Mouse (Mus musculus) bone marrow macrophage, adult 2 months (primary cell): ENCODE measurements around the gene Hhipl1. TPM values are rescaled to one million over a fixed set of nuclear protein-coding genes. Genes with fewer than 3 reads are reported as not detected.

Experiments
- H3K27ac ChIP-seq: 2 replicates; pipeline ENCODE4 v1.5.1; 2012; ENCODE audit warnings: low read depth, low read length; ENCODE audit not compliant: insufficient read depth
- H3K4me1 ChIP-seq: 2 replicates; pipeline ENCODE4 v1.6.1; 2012; ENCODE audit warnings: low read length; ENCODE audit not compliant: control insufficient read depth, insufficient read depth
- H3K4me3 ChIP-seq: 2 replicates; pipeline ENCODE4 v1.5.1; 2012; ENCODE audit warnings: mild to moderate bottlenecking, low read length, moderate library complexity; ENCODE audit not compliant: insufficient read depth
- CTCF ChIP-seq: IDR thresholded peaks from 2 replicates; pipeline ENCODE4 v1.5.1; 2012; ENCODE audit warnings: low read depth, mild to moderate bottlenecking, low read length, moderate library complexity
- POLR2A ChIP-seq: IDR thresholded peaks from 2 replicates; pipeline ENCODE4 v1.6.1; 2012; ENCODE audit warnings: mild to moderate bottlenecking, low read depth, low read length, borderline replicate concordance
- polyA plus RNA-seq: library from polyadenylated mRNA; stranded (reverse); fragments of >200 nt; gene quantifications from 2 replicates; pipeline ENCODE4 v1.2.4, GENCODE M21; 2012; ENCODE audit not compliant: missing spikeins, insufficient read depth, insufficient read length

The Hhipl1 gene
- polyA plus RNA-seq, 1 experiment, result not detected

GRCm38 (mm10) chr12:108270240-108270919 is 35.7 kb upstream of the Hhipl1 start:
- Histone ChIP-seq H3K4me3 (no peak overlapping the region), H3K4me1 (no peaks in the 10 kb centered on the region), H3K27ac (no peak overlapping the region)
- TF ChIP-seq CTCF (no peak), POLR2A (no peak)

- no peak overlapping the region for H3K4me3 ChIP-seq
- TF ChIP-seq CTCF (no peak), POLR2A (no peak)
- H3K27ac ChIP-seq, result no peak overlapping the region
- H3K4me1 ChIP-seq, result no peaks in the 10 kb centered on the region
Measured at GRCm38 (mm10) chr12:108271351-108272142, 34.5 kb upstream of the Hhipl1 start.

- no peaks in the 10 kb centered on the region for H3K4me1 ChIP-seq
- no peak overlapping the region for H3K27ac ChIP-seq
- no peak overlapping the region for H3K4me3 ChIP-seq
- no peak for TF ChIP-seq CTCF
- TF ChIP-seq POLR2A, result no peak
Measured at GRCm38 (mm10) chr12:108272143-108272635, 33.9 kb upstream of the Hhipl1 start.

GRCm38 (mm10) chr12:108273466-108274312 is 32.4 kb upstream of the Hhipl1 start:
- Histone ChIP-seq H3K4me1 (no peaks in the 10 kb centered on the region), H3K4me3 (no peak overlapping the region; the same call in 1 of the 2 replicates), H3K27ac (no peak overlapping the region)
- TF ChIP-seq CTCF (no peak), POLR2A (no peak)

GRCm38 (mm10) chr12:108274313-108274595 is 31.8 kb upstream of the Hhipl1 start:
- Histone ChIP-seq H3K27ac (no peak overlapping the region), H3K4me3 (no peak overlapping the region; the same call in 1 of the 2 replicates), H3K4me1 (no peaks in the 10 kb centered on the region)
- TF ChIP-seq CTCF (no peak), POLR2A (no peak)

GRCm38 (mm10) chr12:108274661-108275507 is 31.2 kb upstream of the Hhipl1 start, which contains the start of gene Ccdc85c:
Ccdc85c (minus strand) TSS chr12:108275425.
- Histone ChIP-seq H3K4me3 (peak within 1 kb of the TSS; percentile 65), H3K27ac (no peak within 1 kb of the TSS), H3K4me1 (no peaks in the 10 kb centered on the region)
- TF ChIP-seq CTCF (no peak), POLR2A (no peak)

GRCm38 (mm10) chr12:108275508-108275890 is 30.6 kb upstream of the Hhipl1 start:
- Histone ChIP-seq H3K4me1 (no peaks in the 10 kb centered on the region), H3K4me3 (peak overlapping the region; percentile 65), H3K27ac (no peak overlapping the region)
- no peak for TF ChIP-seq CTCF
- TF ChIP-seq POLR2A, result no peak

GRCm38 (mm10) chr12:108275920-108276822 is 29.9 kb upstream of the Hhipl1 start:
- TF ChIP-seq POLR2A, result no peak
- no peak for TF ChIP-seq CTCF
- Histone ChIP-seq H3K4me3 (peak overlapping the region; percentile 65), H3K4me1 (no peaks in the 10 kb centered on the region), H3K27ac (no peak overlapping the region)
